Mouse (Mus musculus) G1E (cell line): ENCODE measurements around the gene Zfp579.

ENCODE experiments used
- CTCF ChIP-seq: IDR thresholded peaks from 2 replicates; pipeline ENCODE4 v1.5.1; 2012; ENCODE audit warnings: low read depth, low read length, inconsistent platforms, mixed read lengths
- GATA1 ChIP-seq: IDR thresholded peaks from 2 replicates; pipeline ENCODE4 v1.6.1; 2012; ENCODE audit warnings: borderline replicate concordance, low read length, inconsistent platforms, mixed read lengths
- GATA2 ChIP-seq: IDR thresholded peaks from 2 replicates; pipeline ENCODE4 v1.6.1; 2012; ENCODE audit warnings: low read depth, low read length, inconsistent platforms, borderline replicate concordance
- POLR2AphosphoS5 ChIP-seq: IDR thresholded peaks from 2 replicates; pipeline ENCODE4 v1.6.1; 2012; ENCODE audit warnings: low read depth, low read length, inconsistent platforms; ENCODE audit not compliant: insufficient replicate concordance
- TAL1 ChIP-seq: conservative IDR thresholded peaks from 2 replicates; pipeline ENCODE4 v1.6.1; 2012; ENCODE audit warnings: low read depth, low read length, inconsistent platforms, mixed read lengths

GRCm38 (mm10) chr7:5029543-5029942, 33.6 kb upstream of the Zfp579 start:
- TF ChIP-seq POLR2AphosphoS5 = no peak
- TF ChIP-seq CTCF = no peak
- no peak for TF ChIP-seq TAL1
- no peak for TF ChIP-seq GATA1
- no peak for TF ChIP-seq GATA2
